Mouse (Mus musculus) common myeloid progenitor, adult 5-6 weeks (primary cell): ENCODE measurements around the gene Itgb4. TPM values are rescaled to one million over a fixed set of nuclear protein-coding genes. Genes with fewer than 3 reads are reported as not detected.

Source experiments
- ATAC-seq: replicated peaks from 2 replicates; pipeline ENCODE4 v1.8.0; 2016; ENCODE audit warnings: low read depth, mild to moderate bottlenecking, moderate TSS enrichment, inconsistent platforms; ENCODE audit not compliant: poor library complexity, severe bottlenecking
- total RNA-seq: library from RNA; stranded (forward); fragments of 200-1000, 187-1606 nt; gene quantifications from 2 replicates; pipeline ENCODE4 v1.2.3, GENCODE M21; 2017

Gene Itgb4
- total RNA-seq, 1 experiment from 2014 or later = 5.1 TPM

- ATAC-seq = peak; percentile 34
Measured at GRCm38 (mm10) chr11:116023771-116024355, 49.4 kb downstream of the Itgb4 start.

GRCm38 (mm10) chr11:116024356-116024808 lies 49.9 kb downstream of the Itgb4 start:
- ATAC-seq = peak; percentile 78

- no peak for ATAC-seq
Measured at GRCm38 (mm10) chr11:116025056-116025845, 50.7 kb downstream of the Itgb4 start.

- ATAC-seq = no peak
Measured at GRCm38 (mm10) chr11:116027756-116028155, 53.2 kb downstream of the Itgb4 start, which contains the start of gene H3f3b. H3f3b (minus strand) TSS chr11:116027962.

- no peak for ATAC-seq
Measured at GRCm38 (mm10) chr11:116028177-116028865, 53.8 kb downstream of the Itgb4 start.

- no peak for ATAC-seq
Measured at GRCm38 (mm10) chr11:116029086-116029865, 54.8 kb downstream of the Itgb4 start.

- ATAC-seq = peak; percentile 87
Measured at GRCm38 (mm10) chr11:116030088-116030897, 55.8 kb downstream of the Itgb4 start, which contains the start of gene Unk. Unk (plus strand) TSS chr11:116030322.

- ATAC-seq = peak; percentile 28; the same call in 1 of the 2 replicates
Measured at GRCm38 (mm10) chr11:116030898-116031845, 56.7 kb downstream of the Itgb4 start.

- no peak for ATAC-seq
Measured at GRCm38 (mm10) chr11:116034584-116034983, 60.1 kb downstream of the Itgb4 start.

GRCm38 (mm10) chr11:116036671-116037070 lies 62.2 kb downstream of the Itgb4 start:
- ATAC-seq = no peak

- no peak for ATAC-seq
Measured at GRCm38 (mm10) chr11:116037826-116038225, 63.3 kb downstream of the Itgb4 start.

GRCm38 (mm10) chr11:116040593-116040992 lies 66.1 kb downstream of the Itgb4 start:
- ATAC-seq = no peak

- ATAC-seq = no peak
Measured at GRCm38 (mm10) chr11:116041833-116042232, 67.3 kb downstream of the Itgb4 start.

GRCm38 (mm10) chr11:116042372-116043138 lies 68.0 kb downstream of the Itgb4 start:
- ATAC-seq = no peak

- ATAC-seq = no peak
Measured at GRCm38 (mm10) chr11:116043286-116043685, 68.8 kb downstream of the Itgb4 start.

GRCm38 (mm10) chr11:116045173-116045572 lies 70.7 kb downstream of the Itgb4 start:
- ATAC-seq = no peak

GRCm38 (mm10) chr11:116049610-116050009 lies 75.1 kb downstream of the Itgb4 start:
- ATAC-seq = no peak
